Mouse (Mus musculus) embryonic facial prominence, embryonic 11.5 days (tissue): ENCODE measurements around the gene Fdxr. TPM values are rescaled to one million over a fixed set of nuclear protein-coding genes. Genes with fewer than 3 reads are reported as not detected.

Source experiments
- ATAC-seq: fragments of 200-750 bp; cut with Nextera tagmentation; replicated peaks from 2 replicates; pipeline ENCODE4 v1.8.0; 2017; ENCODE audit warnings: low read depth; ENCODE audit not compliant: insufficient number of reproducible peaks, low FRiP score, low TSS enrichment
- DNase-seq: peaks from one replicate; pipeline ENCODE4 v3.0.0-alpha.2; 2015; ENCODE audit warnings: low spot score
- H3K27ac ChIP-seq: fragments of 300-500 bp; sonication (generic); replicated peaks from 2 replicates; pipeline ENCODE4 v1.5.1; 2014; ENCODE audit warnings: mild to moderate bottlenecking, low read depth, low read length, control low read depth
- H3K27me3 ChIP-seq: fragments of 300-500 bp; sonication (generic); 2 replicates; pipeline ENCODE4 v1.6.1; 2014; ENCODE audit warnings: mild to moderate bottlenecking, low read length, moderate library complexity, mixed read lengths; ENCODE audit not compliant: control insufficient read depth, insufficient read depth
- H3K36me3 ChIP-seq: fragments of 300-500 bp; sonication (generic); replicated peaks from 2 replicates; pipeline ENCODE4 v1.6.1; 2014; ENCODE audit warnings: low read depth, mild to moderate bottlenecking, low read length, moderate library complexity, mixed read lengths; ENCODE audit not compliant: control insufficient read depth, insufficient read depth
- H3K4me1 ChIP-seq: fragments of 300-500 bp; sonication (generic); 2 replicates; pipeline ENCODE4 v1.6.1; 2014; ENCODE audit warnings: low read length, mixed read lengths; ENCODE audit not compliant: control insufficient read depth, insufficient read depth
- H3K4me2 ChIP-seq: fragments of 300-500 bp; sonication (generic); 2 replicates; pipeline ENCODE4 v1.6.1; 2014; ENCODE audit warnings: low read depth, mild to moderate bottlenecking, control low read depth, low read length, moderate library complexity
- H3K4me3 ChIP-seq: fragments of 300-500 bp; sonication (generic); 2 replicates; pipeline ENCODE4 v1.5.1; 2014; ENCODE audit warnings: low read depth, low read length, control low read depth
- H3K9ac ChIP-seq: fragments of 300-500 bp; sonication (generic); replicated peaks from 2 replicates; pipeline ENCODE4 v1.6.1; 2014; ENCODE audit warnings: mild to moderate bottlenecking, control low read depth, low read length
- H3K9me3 ChIP-seq: fragments of 300-500 bp; sonication (generic); replicated peaks from 2 replicates; pipeline ENCODE4 v1.6.1; 2016; ENCODE audit warnings: mild to moderate bottlenecking, low read length, inconsistent platforms, mixed read lengths; ENCODE audit not compliant: control insufficient read depth
- WGBS: fragments of 180-500 bp; shearing (Covaris S2); extraction: QIAGEN DNeasy Blood & Tissue Kit; methylation state at CpG from one replicate; pipeline ENCODE4 v1.1.7; 2014; 5-methylcytosine and 5-hydroxymethylcytosine counted together
- polyA plus RNA-seq: library from polyadenylated mRNA; unstranded; fragments of >200 nt; fragmentation: Nextera tagmentation; extraction: Ambion mirVana; gene quantifications from 2 replicates; pipeline ENCODE4 v1.2.1, GENCODE M21; 2014

The Fdxr gene
- polyA plus RNA-seq, 1 experiment from 2014 or later, result 12.4 TPM

DNA sequence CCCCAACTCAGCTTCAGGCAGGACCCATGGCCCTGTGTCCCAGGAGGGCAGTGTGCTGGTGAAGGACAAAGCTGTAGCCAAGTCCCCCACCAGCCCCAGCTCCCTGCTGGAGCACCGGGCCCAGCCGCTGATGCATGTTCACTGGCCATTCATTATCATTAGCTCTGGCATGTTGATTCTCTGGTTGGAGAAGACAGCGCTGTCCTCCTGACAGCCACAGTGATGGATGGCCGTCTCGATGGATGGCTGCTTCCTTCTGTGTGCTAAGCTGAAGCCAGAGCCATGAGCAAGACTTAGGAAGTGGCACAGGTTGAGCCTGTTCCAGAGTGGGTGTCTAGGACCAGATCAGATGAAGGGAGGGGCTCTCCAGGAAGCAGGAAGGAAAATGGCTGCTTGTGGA, 40.3 kb downstream of the Fdxr start:
- ATAC-seq, result no peak
- H3K4me1 ChIP-seq, result no peaks in the 10 kb centered on the region; the same call in 1 of the 2 replicates

DNA sequence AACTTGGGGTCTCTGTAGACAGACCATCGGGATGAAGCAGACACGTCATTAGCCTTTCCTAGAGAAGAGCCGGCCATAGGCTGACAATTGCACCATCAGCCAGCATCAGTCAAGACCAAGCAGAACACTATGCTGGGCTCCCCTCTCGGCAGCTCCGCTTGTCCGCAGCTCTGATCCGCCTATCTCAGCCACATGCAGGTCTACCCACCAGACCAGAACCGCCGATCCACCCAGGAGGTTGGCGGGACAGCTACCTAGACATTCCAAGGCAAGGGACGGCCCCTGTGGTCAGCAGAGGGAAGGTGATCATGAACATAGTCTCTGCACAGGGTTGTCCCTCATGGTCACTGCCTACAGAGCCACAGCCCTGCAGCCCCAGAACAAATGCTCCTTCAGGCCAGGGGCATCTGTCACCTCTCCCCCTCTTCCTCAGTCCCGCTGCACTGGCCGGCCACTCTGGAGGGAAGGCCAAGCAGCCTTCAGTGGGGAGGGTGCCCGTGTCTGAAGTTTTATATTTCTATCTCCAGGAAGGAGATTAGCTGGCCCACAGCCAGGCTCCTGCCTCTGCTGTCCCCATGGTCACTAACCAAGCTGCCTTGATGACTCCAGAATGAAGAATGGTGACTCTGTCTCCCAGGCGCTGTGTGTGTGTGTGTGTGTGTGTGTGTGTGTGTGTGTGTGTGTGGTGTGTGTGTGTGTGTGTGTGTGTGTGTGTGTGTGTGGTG, 42.4 kb downstream of the Fdxr start:
- Histone ChIP-seq H3K4me3 (no peak overlapping the region), H3K4me1 (no peaks in the 10 kb centered on the region; the same call in 1 of the 2 replicates), H3K27ac (no peak overlapping the region), H3K9me3 (no peaks in the 10 kb centered on the region), H3K27me3 (peaks cover 2% of the 10 kb centered on the region; the same call in 1 of the 2 replicates), H3K36me3 (no peaks in the 10 kb centered on the region), H3K9ac (no peak overlapping the region), H3K4me2 (no peak overlapping the region)
- 79% methylated on average over 15 of the region's 15 CpGs for WGBS
- DNase-seq (no peak), ATAC-seq (no peak)

More for the DNA sequence above, 40.3 kb downstream of the Fdxr start:
- no peak overlapping the region for H3K27ac ChIP-seq
- H3K9me3 ChIP-seq, result no peaks in the 10 kb centered on the region
- no peak for DNase-seq
- no peak overlapping the region for H3K4me3 ChIP-seq
- no peak overlapping the region for H3K4me2 ChIP-seq
- peaks cover 2% of the 10 kb centered on the region; the same call in 1 of the 2 replicates for H3K27me3 ChIP-seq
- H3K36me3 ChIP-seq, result no peaks in the 10 kb centered on the region
- no peak overlapping the region for H3K9ac ChIP-seq
- WGBS, result 56% methylated on average over 5 of the region's 5 CpGs

DNA sequence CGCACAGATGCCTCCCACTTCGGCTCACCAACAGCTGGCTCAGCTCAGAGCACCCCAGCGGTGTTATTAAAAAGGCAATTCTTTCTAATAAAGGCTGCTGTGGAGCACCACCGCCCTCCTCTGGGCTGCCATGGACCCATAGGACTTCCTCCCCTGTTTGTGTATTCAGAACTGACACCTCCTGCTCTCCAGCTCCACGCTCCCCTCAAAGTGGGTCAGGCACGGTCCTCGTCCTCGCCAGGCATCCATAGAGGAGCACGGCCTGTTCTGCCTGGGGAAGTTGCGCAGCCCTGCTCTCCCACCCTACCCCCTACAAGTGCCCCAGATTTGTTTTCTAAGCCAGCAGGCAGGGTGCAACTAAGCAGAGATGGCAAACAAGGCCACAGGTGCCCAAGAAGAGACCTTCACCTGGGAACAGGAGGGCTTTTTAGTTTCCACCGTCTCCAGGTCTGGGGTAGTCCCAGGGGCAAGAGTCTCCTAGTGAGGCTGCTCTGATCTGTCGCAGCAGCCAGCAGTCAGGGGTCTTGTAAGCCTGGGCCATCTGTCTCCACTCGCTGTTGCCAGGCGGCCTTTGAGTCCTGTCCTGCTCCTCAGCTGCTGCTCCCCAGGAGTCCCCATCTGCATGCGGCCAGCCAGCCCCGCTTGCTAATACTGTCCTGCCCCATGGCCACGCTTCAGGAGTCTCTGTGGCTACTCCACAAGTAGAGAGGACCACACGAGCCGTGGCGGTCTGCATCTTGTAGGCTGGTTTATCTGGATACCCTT, 43.1 kb downstream of the Fdxr start:
- Histone ChIP-seq H3K9me3 (no peaks in the 10 kb centered on the region), H3K36me3 (no peaks in the 10 kb centered on the region), H3K4me3 (no peak overlapping the region), H3K9ac (no peak overlapping the region), H3K27me3 (peaks cover 2% of the 10 kb centered on the region; the same call in 1 of the 2 replicates), H3K4me2 (no peak overlapping the region), H3K27ac (no peak overlapping the region), H3K4me1 (no peaks in the 10 kb centered on the region; the same call in 1 of the 2 replicates)
- 54% methylated on average over 20 of the region's 20 CpGs for WGBS
- ATAC-seq (no peak), DNase-seq (no peak)

DNA sequence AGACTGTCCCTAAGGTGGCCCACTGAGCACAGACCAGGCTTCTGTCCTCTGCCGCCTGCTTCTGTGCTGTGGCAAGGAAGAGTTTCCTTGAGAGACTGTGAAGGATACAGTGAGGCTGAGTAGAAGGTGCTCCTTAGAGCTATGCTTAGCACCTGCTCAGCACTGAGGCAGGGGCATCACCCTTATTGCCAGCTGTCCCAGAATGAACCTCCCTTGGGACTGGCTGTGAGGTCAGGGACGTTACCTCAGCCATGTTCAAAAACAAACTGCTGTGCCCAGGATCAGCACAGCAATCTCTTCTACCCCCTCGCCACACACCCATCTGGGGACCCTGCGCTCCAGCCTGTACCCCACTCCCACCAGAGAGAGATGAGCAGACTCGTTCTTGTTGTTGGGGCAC, 44.0 kb downstream of the Fdxr start:
- Histone ChIP-seq H3K9ac (no peak overlapping the region), H3K27me3 (peaks cover 2% of the 10 kb centered on the region; the same call in 1 of the 2 replicates), H3K27ac (no peak overlapping the region), H3K9me3 (no peaks in the 10 kb centered on the region), H3K36me3 (no peaks in the 10 kb centered on the region), H3K4me3 (no peak overlapping the region), H3K4me1 (no peaks in the 10 kb centered on the region; the same call in 1 of the 2 replicates), H3K4me2 (no peak overlapping the region)
- WGBS, result 74% methylated on average over 5 of the region's 5 CpGs
- ATAC-seq, result no peak
- DNase-seq, result no peak

DNA sequence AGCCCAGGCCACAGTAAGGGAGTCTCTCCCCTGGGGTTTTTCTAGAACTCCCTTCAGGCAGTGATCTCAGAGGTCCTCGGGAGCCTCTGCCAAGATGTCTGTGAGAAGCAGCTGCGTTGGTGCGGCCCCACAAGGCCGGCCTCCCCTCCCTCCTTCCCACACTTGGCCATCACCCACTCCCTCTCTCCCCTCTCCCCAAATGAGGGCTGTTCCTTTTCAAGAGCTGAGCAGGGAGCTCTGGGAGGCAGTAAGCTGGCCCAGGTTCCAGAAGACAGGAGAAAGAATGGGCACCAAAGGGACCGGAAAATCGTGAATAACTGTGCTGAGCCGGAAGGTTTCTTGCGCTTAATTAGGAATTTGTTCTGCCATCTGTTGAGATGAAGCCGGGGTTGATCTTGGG, 44.9 kb downstream of the Fdxr start:
- H3K4me3 ChIP-seq, result no peak overlapping the region
- H3K36me3 ChIP-seq, result no peaks in the 10 kb centered on the region
- H3K9me3 ChIP-seq, result no peaks in the 10 kb centered on the region
- 60% methylated on average over 9 of the region's 9 CpGs for WGBS
- no peak for ATAC-seq
- DNase-seq, result no peak
- no peak overlapping the region for H3K9ac ChIP-seq
- no peak overlapping the region for H3K27ac ChIP-seq
- no peak overlapping the region for H3K4me2 ChIP-seq
- peaks cover 2% of the 10 kb centered on the region; the same call in 1 of the 2 replicates for H3K27me3 ChIP-seq
- H3K4me1 ChIP-seq, result peaks cover 2% of the 10 kb centered on the region

DNA sequence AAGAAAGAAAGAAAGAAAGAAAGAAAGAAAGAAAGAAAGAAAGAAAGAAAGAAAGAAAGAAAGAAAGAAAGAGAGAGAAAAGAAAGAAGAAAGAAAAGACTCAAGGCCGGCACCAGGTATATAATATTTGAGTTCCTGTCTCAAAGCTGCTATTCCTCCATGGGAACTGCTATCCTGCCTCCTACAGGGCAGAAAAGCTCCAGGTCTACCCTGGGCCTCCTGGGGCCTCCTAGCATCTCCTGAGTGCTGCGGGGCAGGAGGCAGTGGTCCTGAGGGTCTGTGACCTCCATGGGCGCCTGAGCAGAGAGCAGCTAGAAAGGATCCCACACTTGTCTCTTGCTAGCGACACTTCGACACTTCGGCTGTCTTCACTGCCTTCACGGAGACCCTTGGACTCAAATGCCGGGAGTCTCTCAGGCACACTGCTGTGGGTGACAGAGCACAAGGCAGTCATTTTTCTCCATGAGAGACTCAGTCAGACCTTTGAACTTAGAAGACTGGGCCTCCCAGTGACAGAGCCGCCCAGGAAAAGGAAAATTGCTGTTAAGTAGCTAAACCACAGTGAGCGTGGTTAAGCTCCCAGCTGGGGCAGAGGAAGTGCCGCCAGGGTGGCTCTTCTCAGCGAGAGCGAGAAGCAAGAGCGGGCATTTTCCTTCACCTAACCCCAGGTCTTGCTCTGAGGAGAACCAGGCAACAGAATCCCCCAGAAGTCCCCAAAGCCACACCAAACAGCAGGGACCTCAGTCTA, 45.5 kb downstream of the Fdxr start:
- 38% methylated on average over 14 of the region's 14 CpGs for WGBS
- peaks cover 3% of the 10 kb centered on the region for H3K4me1 ChIP-seq
- DNase-seq, result no peak
- H3K4me2 ChIP-seq, result no peak overlapping the region
- no peak overlapping the region for H3K27ac ChIP-seq
- ATAC-seq, result no peak
- H3K27me3 ChIP-seq, result peaks cover 2% of the 10 kb centered on the region; the same call in 1 of the 2 replicates
- H3K36me3 ChIP-seq, result no peaks in the 10 kb centered on the region
- H3K9me3 ChIP-seq, result no peaks in the 10 kb centered on the region
- H3K4me3 ChIP-seq, result no peak overlapping the region
- H3K9ac ChIP-seq, result peak overlapping the region; percentile 6; the same call in 1 of the 2 replicates

DNA sequence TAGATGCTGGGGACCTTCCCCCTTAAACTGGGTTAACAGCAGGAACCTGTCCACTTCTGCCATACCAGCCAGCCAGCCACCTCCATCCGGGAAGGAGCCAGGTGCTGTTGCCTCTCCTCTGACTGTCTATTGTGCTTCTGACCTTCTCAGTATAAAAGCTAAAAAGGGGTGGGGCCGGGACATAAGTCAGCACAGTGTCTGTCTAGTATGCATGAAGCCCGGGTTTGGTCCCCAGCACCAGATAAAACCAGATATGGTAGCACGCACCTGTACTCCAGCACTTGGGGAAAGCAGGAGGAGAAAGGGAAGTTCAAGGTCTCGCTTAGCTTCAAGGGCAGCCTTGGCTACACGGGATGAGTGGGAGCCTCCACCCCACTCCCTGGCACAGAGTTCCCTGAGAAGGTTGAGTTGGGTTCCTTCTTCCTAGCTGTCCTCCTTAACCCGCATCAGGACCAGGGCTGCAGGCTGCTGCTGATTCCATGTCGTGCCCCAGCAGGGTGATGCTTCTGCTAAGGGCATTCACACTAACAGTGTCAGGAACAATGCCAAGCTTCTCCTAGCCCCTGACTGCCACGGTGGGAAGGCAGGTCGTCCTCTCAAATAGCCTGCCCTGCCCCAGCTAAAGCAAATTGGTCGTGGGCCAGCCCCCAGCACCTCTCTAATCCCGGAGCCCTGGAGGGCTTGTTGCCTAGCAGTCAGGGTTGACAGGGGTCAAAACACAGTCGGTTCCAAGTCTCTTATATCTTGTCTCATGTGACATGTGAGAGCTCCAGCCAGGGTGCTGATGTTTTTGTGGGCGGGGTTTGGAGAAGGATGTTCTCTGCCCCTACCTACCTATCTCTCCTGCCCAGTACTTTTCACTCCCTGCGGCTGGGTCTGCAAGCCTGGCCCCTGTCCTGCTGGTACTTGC, 47.6 kb downstream of the Fdxr start:
- Histone ChIP-seq H3K9ac (no peak overlapping the region), H3K4me2 (no peak overlapping the region), H3K27me3 (0 out of 2 replicates have a peak, but pooled peaks cover 2% of the 10 kb centered on the region), H3K27ac (no peak overlapping the region), H3K36me3 (no peaks in the 10 kb centered on the region), H3K9me3 (no peaks in the 10 kb centered on the region), H3K4me3 (no peak overlapping the region), H3K4me1 (peaks cover 3% of the 10 kb centered on the region)
- ATAC-seq (no peak), DNase-seq (no peak)
- 42% methylated on average over 15 of the region's 15 CpGs for WGBS
